Mouse (Mus musculus) ES-Bruce4 (cell line): ENCODE data around the gene Ifnar2. TPM values are rescaled to one million over a fixed set of nuclear protein-coding genes. Genes with fewer than 3 reads are reported as not detected.

Experiments used
- H3K27ac ChIP-seq: 2 replicates; pipeline ENCODE4 v1.5.1; 2012; ENCODE audit warnings: low read length, inconsistent platforms; ENCODE audit not compliant: insufficient read depth
- H3K27me3 ChIP-seq: 2 replicates; pipeline ENCODE4 v1.6.1; 2012; ENCODE audit warnings: mild to moderate bottlenecking, low read length, inconsistent platforms; ENCODE audit not compliant: control insufficient read depth, poor library complexity, insufficient read depth, severe bottlenecking
- H3K36me3 ChIP-seq: 2 replicates; pipeline ENCODE4 v1.6.1; 2012; ENCODE audit warnings: inconsistent platforms, mild to moderate bottlenecking, low read length, moderate library complexity; ENCODE audit not compliant: control insufficient read depth, poor library complexity, insufficient read depth, severe bottlenecking
- H3K4me1 ChIP-seq: one replicate; pipeline ENCODE4 v1.8.1; 2011; ENCODE audit warnings: low read length; ENCODE audit not compliant: control insufficient read depth, insufficient read depth
- H3K4me3 ChIP-seq: 2 replicates; pipeline ENCODE4 v1.5.1; 2011; ENCODE audit warnings: low read depth, mild to moderate bottlenecking, low read length
- H3K9ac ChIP-seq: 2 replicates; pipeline ENCODE4 v1.6.1; 2012; ENCODE audit warnings: low read depth, mild to moderate bottlenecking, inconsistent platforms; ENCODE audit not compliant: poor library complexity, severe bottlenecking
- H3K9me3 ChIP-seq: replicated peaks from 2 replicates; pipeline ENCODE4 v1.6.1; 2012; ENCODE audit warnings: mild to moderate bottlenecking, low read length, inconsistent platforms; ENCODE audit not compliant: control insufficient read depth, poor library complexity, insufficient read depth, severe bottlenecking
- CTCF ChIP-seq: IDR thresholded peaks from one replicate; pipeline ENCODE4 v1.8.1; 2011; ENCODE audit warnings: low read depth, low read length
- EP300 ChIP-seq: IDR thresholded peaks from 2 replicates; pipeline ENCODE4 v1.6.1; 2011; ENCODE audit warnings: low read depth, low read length; ENCODE audit not compliant: insufficient read depth
- POLR2A ChIP-seq: IDR thresholded peaks from one replicate; pipeline ENCODE4 v1.8.1; 2011; ENCODE audit warnings: low read length; ENCODE audit not compliant: insufficient read depth
- polyA plus RNA-seq: library from polyadenylated mRNA; stranded (reverse); fragments of >200 nt; gene quantifications from 2 replicates; pipeline ENCODE4 v1.2.4, GENCODE M21; 2011; ENCODE audit warnings: low read depth; ENCODE audit not compliant: missing spikeins, insufficient read depth, insufficient read length

Gene Ifnar2
- 13.4 and 19.6 TPM in 2 replicates for polyA plus RNA-seq

GRCm38 (mm10) chr16:91372577-91373472 lies at the start of gene Ifnar2:
Gene Ifnar2, plus strand, starts transcription at chr16:91372783.
- no peak for TF ChIP-seq CTCF
- TF ChIP-seq POLR2A: no peak
- no peak for TF ChIP-seq EP300
- peaks cover 2% of the 10 kb centered on the region for H3K4me1 ChIP-seq
- no peaks in the 10 kb centered on the region for H3K9me3 ChIP-seq
- H3K27me3 ChIP-seq: no peaks in the 10 kb centered on the region
- no peak within 1 kb of the TSS for H3K27ac ChIP-seq
- H3K4me3 ChIP-seq: peak within 1 kb of the TSS; percentile 80
- H3K9ac ChIP-seq: peak within 1 kb of the TSS; percentile 79
- H3K36me3 ChIP-seq: no peaks in the 10 kb centered on the region

DNA sequence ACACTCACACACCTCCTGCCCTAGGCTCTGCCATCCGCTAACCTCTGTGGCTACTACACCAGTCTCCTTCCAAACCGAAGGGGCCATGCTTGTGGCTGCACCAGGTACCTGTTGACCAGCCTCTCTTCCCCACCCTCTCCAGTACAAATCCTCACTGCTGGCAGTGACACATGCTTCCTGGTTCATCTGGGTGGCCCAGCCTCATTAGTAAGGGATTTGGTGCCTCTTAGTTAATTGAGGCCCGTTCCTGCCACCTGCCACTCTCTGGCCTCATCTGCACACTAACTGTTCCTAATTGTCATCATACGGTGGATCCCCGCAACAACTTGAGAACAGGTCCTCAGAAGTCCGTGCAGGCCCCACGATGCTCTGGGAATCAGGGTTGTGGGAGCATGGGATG lies 45.0 kb upstream of the Ifnar2 start:
- Histone ChIP-seq H3K4me3 (no peak overlapping the region), H3K27me3 (no peaks in the 10 kb centered on the region), H3K9ac (no peak overlapping the region), H3K36me3 (no peaks in the 10 kb centered on the region), H3K9me3 (no peaks in the 10 kb centered on the region), H3K4me1 (no peaks in the 10 kb centered on the region), H3K27ac (no peak overlapping the region)
- no peak for TF ChIP-seq CTCF
- TF ChIP-seq EP300: no peak
- TF ChIP-seq POLR2A: no peak

DNA sequence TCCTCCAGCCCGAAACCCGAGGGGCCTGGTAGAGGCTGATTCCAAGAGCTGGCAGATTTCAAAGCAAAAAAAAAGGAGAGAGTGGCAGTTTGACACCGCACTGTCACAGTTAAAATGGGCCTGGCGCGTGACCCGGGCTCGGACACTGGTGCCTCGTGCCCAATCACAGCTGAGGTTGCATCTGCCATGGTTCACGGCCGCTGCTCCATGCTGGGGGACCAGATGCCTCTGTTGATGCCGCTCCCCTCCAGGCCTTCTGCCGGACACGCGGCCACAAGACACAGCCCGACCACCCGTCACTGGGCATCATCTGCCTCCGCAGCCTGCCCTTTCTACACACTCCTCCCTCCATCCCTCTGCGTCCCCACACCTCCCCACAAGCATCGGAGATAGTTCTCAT lies 43.7 kb upstream of the Ifnar2 start:
- H3K4me3 ChIP-seq: no peak overlapping the region
- H3K36me3 ChIP-seq: no peaks in the 10 kb centered on the region
- H3K9ac ChIP-seq: no peak overlapping the region
- H3K27ac ChIP-seq: no peak overlapping the region
- no peaks in the 10 kb centered on the region for H3K4me1 ChIP-seq
- H3K9me3 ChIP-seq: no peaks in the 10 kb centered on the region
- H3K27me3 ChIP-seq: no peaks in the 10 kb centered on the region
- TF ChIP-seq EP300 (no peak), POLR2A (no peak), CTCF (no peak)

DNA sequence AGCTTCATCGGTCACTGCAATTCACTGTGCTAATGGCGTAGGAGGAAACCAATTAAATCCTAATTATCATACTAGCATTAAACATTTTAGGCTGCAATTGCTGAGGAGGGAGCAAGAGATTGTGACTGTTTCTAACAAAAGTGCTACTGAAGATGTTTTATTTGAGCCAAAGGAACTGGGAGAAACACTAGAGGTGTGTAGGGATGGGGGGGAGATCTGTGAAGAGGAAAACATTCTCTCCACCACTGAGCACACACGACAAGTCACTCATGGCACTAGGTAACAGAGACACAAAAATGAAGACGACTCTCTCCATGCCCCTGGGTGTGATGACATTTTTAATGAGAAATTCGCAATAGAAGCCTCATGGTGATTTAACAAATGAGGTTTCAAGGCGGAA lies 42.1 kb upstream of the Ifnar2 start:
- H3K4me1 ChIP-seq: peaks cover 2% of the 10 kb centered on the region
- no peaks in the 10 kb centered on the region for H3K27me3 ChIP-seq
- no peaks in the 10 kb centered on the region for H3K9me3 ChIP-seq
- TF ChIP-seq CTCF (no peak), EP300 (no peak), POLR2A (no peak)
- H3K9ac ChIP-seq: no peak overlapping the region
- H3K27ac ChIP-seq: no peak overlapping the region
- no peak overlapping the region for H3K4me3 ChIP-seq
- no peaks in the 10 kb centered on the region for H3K36me3 ChIP-seq

- H3K27ac ChIP-seq: no peak overlapping the region
- H3K9me3 ChIP-seq: no peaks in the 10 kb centered on the region
- no peak overlapping the region for H3K4me3 ChIP-seq
- H3K36me3 ChIP-seq: no peaks in the 10 kb centered on the region
- H3K27me3 ChIP-seq: no peaks in the 10 kb centered on the region
- no peak overlapping the region for H3K9ac ChIP-seq
- no peak for TF ChIP-seq CTCF
- TF ChIP-seq POLR2A: no peak
- TF ChIP-seq EP300: no peak
- H3K4me1 ChIP-seq: peaks cover 2% of the 10 kb centered on the region
Observed at GRCm38 (mm10) chr16:91331153-91331552, 41.4 kb upstream of the Ifnar2 start.

GRCm38 (mm10) chr16:91332880-91333279 lies 39.7 kb upstream of the Ifnar2 start:
- no peaks in the 10 kb centered on the region for H3K9me3 ChIP-seq

More at GRCm38 (mm10) chr16:91332880-91333279, 39.7 kb upstream of the Ifnar2 start:
- 0 out of 2 replicates have a peak, but pooled peaks have one; percentile 15 for TF ChIP-seq EP300
- TF ChIP-seq POLR2A: no peak
- no peak overlapping the region for H3K27ac ChIP-seq
- no peak overlapping the region for H3K4me3 ChIP-seq
- H3K4me1 ChIP-seq: peaks cover 2% of the 10 kb centered on the region
- no peak overlapping the region for H3K9ac ChIP-seq
- H3K36me3 ChIP-seq: no peaks in the 10 kb centered on the region
- no peaks in the 10 kb centered on the region for H3K27me3 ChIP-seq
